Mouse (Mus musculus): ENCODE measurements around the gene Tmem40. TPM values are rescaled to one million over a fixed set of nuclear protein-coding genes. Genes with fewer than 3 reads are reported as not detected.

Gene Tmem40
- polyA plus RNA-seq, 1 experiment from 2014 or later: 14.9 TPM

DNA sequence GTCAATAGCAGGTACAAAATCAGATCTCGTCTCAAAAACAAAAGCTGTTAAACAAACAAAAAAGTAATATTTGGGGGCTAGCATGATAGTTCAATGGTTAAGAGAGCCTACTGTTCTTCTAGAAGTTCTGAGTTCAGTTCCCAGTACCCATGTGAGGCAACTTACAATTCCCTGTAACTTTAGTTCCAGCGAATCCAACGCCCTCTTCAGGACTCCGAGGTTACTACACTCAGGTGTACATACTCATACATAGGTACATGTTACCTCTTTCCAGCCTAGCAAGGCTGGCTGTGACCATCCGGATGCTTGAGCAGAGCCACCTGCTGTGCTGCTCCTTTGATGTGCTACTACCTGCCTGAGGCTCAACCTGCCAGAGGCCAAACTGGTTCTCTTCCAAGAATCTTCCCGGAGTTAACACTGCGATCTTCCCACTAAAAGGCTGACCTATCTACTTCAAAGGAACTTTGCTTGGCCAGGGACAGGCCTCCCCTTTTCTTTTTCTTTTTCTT is 65.4 kb downstream of the Tmem40 start:
- no peak for ATAC-seq (ENCODE audit: insufficient read depth, low FRiP score, low read depth)
- Histone ChIP-seq H3K4me2 (no peak overlapping the region), H3K4me1 (0 out of 2 replicates have a peak, but pooled peaks cover 8% of the 10 kb centered on the region), H3K9ac (no peak overlapping the region), H3K27me3 (replicated peaks) (no peaks in the 10 kb centered on the region), H3K36me3 (no peaks in the 10 kb centered on the region), H3K4me3 (replicated peaks) (no peak overlapping the region), H3K27ac (no peak overlapping the region), H3K9me3 (no peaks in the 10 kb centered on the region)
- WGBS: 81% methylated on average over 7 of the region's 7 CpGs

DNA sequence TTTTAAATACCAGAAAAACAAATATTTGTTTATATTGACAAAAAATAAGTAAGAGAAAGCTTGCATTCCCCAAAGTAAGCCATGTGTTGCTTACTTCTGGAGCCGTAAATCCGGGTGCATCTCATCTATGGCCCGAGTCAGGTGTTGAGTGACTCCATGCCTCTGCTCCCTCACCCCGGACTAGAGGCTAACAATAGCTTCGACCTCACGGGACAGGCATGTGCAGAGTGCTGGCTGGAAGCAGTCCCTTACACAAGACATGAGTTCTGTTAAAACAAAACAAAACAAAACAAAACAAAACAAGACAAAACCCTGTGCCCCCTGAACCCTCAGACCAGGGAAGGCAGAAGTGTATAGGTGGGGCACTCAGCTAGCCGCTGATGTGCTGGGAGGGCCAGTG is 67.1 kb downstream of the Tmem40 start:
- 0 out of 2 replicates have a peak, but pooled peaks cover 8% of the 10 kb centered on the region for H3K4me1 ChIP-seq
- no peak for ATAC-seq (ENCODE audit: insufficient read depth, low FRiP score, low read depth)
- H3K4me3 ChIP-seq (replicated peaks): no peak overlapping the region
- H3K27ac ChIP-seq: no peak overlapping the region
- no peaks in the 10 kb centered on the region for H3K9me3 ChIP-seq
- H3K36me3 ChIP-seq: no peaks in the 10 kb centered on the region
- no peaks in the 10 kb centered on the region for H3K27me3 ChIP-seq (replicated peaks)
- 45% methylated on average over 7 of the region's 7 CpGs for WGBS
- no peak overlapping the region for H3K9ac ChIP-seq
- H3K4me2 ChIP-seq: no peak overlapping the region

DNA sequence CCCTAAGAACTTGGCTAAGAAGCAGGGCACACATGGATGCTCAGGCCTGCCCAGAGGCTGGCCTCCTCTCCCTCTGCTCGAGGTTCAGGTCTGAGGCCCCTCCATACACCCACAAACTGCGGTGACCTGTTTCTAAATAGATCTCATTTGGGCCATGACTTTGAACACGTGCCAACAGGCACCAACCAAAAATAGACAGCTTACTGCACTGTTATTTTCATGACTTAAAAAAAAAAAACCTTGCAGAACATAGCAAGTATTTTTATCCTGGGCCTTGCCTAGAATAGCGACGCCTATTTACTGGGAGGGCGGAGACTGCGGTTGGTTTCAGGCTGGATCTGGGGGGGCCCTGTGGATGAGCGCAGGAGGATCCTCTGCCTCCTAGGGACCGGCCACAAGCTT is 67.8 kb downstream of the Tmem40 start:
- Histone ChIP-seq H3K4me1 (0 out of 2 replicates have a peak, but pooled peaks cover 8% of the 10 kb centered on the region), H3K27me3 (replicated peaks) (no peaks in the 10 kb centered on the region), H3K4me2 (no peak overlapping the region), H3K4me3 (replicated peaks) (no peak overlapping the region), H3K9ac (no peak overlapping the region), H3K36me3 (no peaks in the 10 kb centered on the region), H3K27ac (no peak overlapping the region), H3K9me3 (no peaks in the 10 kb centered on the region)
- no peak for ATAC-seq (ENCODE audit: insufficient read depth, low FRiP score, low read depth)
- WGBS: 43% methylated on average over 9 of the region's 9 CpGs

DNA sequence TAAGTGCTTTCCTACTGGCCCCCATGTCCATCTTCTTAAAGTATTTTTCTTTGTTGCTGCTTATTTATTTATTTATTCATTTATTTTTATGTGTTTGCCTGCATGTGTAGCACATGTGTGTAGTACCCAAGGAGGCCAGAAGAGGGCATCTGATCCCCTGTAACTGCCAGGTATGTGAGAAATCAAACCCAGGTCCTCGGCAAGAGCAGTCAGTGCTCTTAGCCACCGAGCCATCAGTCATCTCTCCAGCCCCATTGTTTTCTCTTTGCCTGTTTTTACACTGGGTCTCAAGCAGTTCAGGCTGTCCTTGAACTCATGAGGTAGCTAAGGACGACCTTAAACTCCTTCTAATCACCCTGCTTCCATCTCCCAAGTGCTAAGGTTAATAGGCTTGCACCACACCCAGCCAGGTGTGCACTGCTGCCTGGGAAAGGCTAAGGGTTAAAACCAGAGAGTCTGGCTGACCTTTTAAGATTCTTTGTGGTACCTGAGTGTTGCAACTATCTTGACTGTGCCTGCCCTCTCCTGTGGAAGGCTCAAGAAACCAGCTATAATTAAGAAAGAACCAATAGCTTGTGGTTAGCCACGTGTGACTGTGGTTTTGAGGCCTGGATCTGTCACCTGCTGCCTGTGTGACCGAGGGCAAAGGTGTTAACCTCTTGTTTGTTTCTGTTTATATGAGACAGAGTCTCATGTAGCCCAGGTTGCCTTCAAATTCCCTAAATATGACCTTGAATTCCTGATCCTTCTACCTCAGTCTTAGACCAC is 69.1 kb downstream of the Tmem40 start:
- no peaks in the 10 kb centered on the region for H3K36me3 ChIP-seq
- no peak overlapping the region for H3K4me3 ChIP-seq (replicated peaks)
- no peaks in the 10 kb centered on the region for H3K27me3 ChIP-seq (replicated peaks)
- no peak overlapping the region for H3K4me2 ChIP-seq
- H3K4me1 ChIP-seq: 0 out of 2 replicates have a peak, but pooled peaks cover 8% of the 10 kb centered on the region
- WGBS: 67% methylated on average over 5 of the region's 5 CpGs
- H3K9me3 ChIP-seq: no peaks in the 10 kb centered on the region
- no peak for ATAC-seq (ENCODE audit: insufficient read depth, low FRiP score, low read depth)
- H3K27ac ChIP-seq: no peak overlapping the region
- no peak overlapping the region for H3K9ac ChIP-seq

DNA sequence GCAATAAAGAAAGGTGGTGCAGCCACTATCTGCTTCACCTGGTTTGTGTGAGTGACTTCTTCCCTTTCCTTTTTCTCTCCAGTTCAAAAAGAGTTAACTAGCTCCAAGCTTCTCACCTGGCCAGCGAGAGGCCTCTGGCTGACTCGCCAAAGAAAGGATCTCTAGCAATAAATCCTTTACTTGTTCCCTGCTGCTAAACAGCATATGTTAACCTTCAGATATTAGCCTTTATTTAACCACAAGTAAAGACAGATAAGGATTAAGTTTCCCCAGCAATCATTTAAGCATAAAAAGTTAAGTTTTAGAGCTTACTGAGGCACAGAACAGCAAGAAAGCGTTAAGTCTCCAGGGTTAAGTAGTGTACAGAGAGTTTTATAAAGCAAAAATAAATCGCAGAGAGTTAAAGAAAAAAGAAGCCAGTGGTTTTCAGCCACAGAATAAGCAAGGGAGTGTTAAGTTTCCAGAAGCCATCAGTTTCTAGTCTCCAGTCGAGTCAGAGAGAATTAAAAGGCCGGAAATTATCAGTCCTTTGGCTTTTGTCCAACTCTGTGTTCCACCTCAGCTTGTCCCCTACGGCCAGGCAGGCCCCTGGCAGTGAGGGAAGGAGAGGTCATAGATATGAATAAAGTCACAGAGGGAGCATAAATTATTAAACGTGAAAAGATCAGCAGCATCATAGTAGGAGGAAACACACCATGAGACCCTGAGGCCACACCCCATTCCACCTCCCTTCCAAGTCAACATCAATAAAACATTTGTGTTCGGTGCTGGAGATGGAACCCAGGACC is 69.9 kb downstream of the Tmem40 start:
- 44% methylated on average over 9 of the region's 9 CpGs for WGBS

DNA sequence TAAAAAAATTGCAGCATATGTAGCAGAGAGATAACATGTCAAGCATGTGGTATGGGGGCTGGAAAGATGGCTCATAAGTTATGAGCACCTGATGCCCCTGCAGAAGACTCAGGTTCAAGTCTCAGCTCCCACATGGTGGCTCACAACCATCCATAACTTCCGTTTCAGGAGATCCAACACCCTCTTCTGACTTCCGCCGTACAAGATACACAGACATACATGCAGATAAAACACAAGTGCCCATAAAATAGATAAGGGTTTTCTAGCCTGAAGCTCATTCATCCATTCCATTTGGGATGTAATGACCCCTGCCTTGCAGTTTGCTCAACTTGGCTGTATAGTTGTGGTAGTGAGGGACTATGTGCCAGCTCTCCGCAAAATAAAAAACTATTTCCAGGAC is 72.1 kb downstream of the Tmem40 start:
- no peak for ATAC-seq (ENCODE audit: insufficient read depth, low FRiP score, low read depth)
- Histone ChIP-seq H3K4me1 (0 out of 2 replicates have a peak, but pooled peaks cover 8% of the 10 kb centered on the region), H3K4me3 (replicated peaks) (no peak overlapping the region), H3K9me3 (0 out of 2 replicates have a peak, but pooled peaks cover 4% of the 10 kb centered on the region), H3K4me2 (no peak overlapping the region), H3K27ac (no peak overlapping the region), H3K36me3 (no peaks in the 10 kb centered on the region), H3K27me3 (replicated peaks) (no peaks in the 10 kb centered on the region), H3K9ac (no peak overlapping the region)
- WGBS: 90% methylated on average over 4 of the region's 4 CpGs

More for the DNA sequence above, 69.9 kb downstream of the Tmem40 start:
- Histone ChIP-seq H3K4me2 (no peak overlapping the region), H3K9ac (no peak overlapping the region), H3K27ac (no peak overlapping the region), H3K36me3 (no peaks in the 10 kb centered on the region), H3K27me3 (replicated peaks) (no peaks in the 10 kb centered on the region), H3K4me3 (replicated peaks) (no peak overlapping the region), H3K9me3 (no peaks in the 10 kb centered on the region), H3K4me1 (0 out of 2 replicates have a peak, but pooled peaks cover 8% of the 10 kb centered on the region)
- no peak for ATAC-seq (ENCODE audit: insufficient read depth, low FRiP score, low read depth)

DNA sequence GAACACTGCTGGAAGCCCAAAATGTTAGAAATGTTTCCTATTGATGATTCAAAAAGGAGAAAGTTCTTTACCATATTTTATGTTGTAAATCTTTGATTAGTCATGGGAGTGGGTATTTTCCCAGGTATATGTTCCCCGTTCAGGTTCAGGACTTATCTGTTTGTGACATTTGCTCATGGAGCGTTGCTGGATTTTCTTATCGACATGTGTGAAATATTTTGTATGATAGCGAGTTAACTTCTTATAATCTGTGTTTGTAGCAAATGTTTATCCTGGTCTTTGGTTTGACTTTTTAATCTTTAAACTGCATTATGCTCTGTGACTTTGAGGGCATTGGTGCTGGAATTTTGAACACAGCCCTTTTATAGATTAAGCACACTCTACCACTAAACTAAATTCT is 73.6 kb downstream of the Tmem40 start:
- WGBS: 68% methylated on average over 4 of the region's 4 CpGs
- ATAC-seq (ENCODE audit: insufficient read depth, low FRiP score, low read depth): no peak
- Histone ChIP-seq H3K36me3 (no peaks in the 10 kb centered on the region), H3K27me3 (replicated peaks) (no peaks in the 10 kb centered on the region), H3K9me3 (0 out of 2 replicates have a peak, but pooled peaks cover 4% of the 10 kb centered on the region), H3K4me1 (no peaks in the 10 kb centered on the region), H3K4me2 (no peak overlapping the region), H3K27ac (no peak overlapping the region), H3K9ac (no peak overlapping the region), H3K4me3 (replicated peaks) (no peak overlapping the region)

DNA sequence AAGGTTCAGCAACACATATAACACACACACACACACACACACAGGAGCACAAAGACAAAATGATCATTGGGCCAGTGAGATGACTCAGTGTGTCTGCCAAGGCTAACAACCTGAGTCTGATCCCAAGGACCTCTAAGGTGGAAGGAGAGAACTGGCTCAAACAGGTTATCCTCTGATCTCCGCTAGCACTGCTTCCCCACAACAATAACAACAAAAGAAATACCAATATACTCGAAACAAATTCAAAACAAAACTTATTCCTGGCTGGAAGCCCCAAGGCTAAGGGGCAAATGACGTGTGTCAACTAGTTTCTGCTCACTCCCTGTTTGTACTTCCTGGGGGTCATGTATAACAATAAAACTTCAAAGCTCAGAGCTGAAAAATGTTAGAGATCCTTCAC is 74.5 kb downstream of the Tmem40 start:
- Histone ChIP-seq H3K36me3 (no peaks in the 10 kb centered on the region), H3K27me3 (replicated peaks) (no peaks in the 10 kb centered on the region), H3K4me3 (replicated peaks) (no peak overlapping the region), H3K9ac (no peak overlapping the region), H3K4me1 (no peaks in the 10 kb centered on the region), H3K9me3 (0 out of 2 replicates have a peak, but pooled peaks cover 4% of the 10 kb centered on the region), H3K27ac (no peak overlapping the region), H3K4me2 (no peak overlapping the region)
- ATAC-seq (ENCODE audit: insufficient read depth, low FRiP score, low read depth): no peak
- WGBS: 66% methylated on average over 3 of the region's 3 CpGs

DNA sequence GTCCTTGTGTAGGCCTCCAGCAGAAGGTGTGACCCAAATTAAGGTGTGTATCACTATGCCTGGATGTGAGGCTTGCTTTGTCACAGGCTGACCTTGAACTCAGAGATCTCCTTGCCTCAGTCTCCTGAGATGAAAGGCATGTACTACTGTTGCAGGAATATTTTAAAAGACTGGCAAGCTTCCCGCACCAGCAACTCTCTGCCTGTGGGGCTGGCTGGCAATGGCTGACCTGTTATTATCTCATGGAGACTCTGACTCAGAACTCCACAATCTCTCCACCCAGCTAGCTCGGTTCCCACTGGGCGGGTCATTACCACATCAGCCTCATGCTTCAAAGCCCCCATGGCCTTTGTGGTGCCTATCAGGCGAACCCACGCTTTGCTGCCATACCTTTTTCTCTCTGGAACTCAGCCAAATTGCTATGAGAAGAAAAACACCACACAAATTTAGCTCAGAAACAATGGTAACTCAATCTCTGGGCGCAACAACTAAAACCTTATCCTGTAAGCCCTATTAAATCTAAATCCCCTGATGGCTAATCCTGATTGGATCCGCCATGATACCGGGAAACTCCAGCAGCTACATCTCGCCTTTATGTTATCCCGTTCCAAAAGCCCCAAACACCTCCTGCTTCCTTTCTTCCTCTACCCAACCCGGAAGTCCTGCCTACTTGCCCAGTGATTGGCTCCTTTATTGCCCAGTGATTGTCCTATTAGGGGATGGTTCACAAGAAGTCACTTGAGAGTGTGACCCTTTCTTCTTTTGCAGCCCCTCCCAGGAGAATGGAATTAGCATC is 77.2 kb downstream of the Tmem40 start:
- Histone ChIP-seq H3K4me2 (no peak overlapping the region), H3K27me3 (replicated peaks) (no peaks in the 10 kb centered on the region), H3K9ac (no peak overlapping the region), H3K4me3 (replicated peaks) (no peak overlapping the region), H3K9me3 (0 out of 2 replicates have a peak, but pooled peaks cover 4% of the 10 kb centered on the region), H3K36me3 (no peaks in the 10 kb centered on the region), H3K27ac (no peak overlapping the region), H3K4me1 (no peaks in the 10 kb centered on the region)
- WGBS: 62% methylated on average over 11 of the region's 11 CpGs
- ATAC-seq (ENCODE audit: insufficient read depth, low FRiP score, low read depth): no peak

DNA sequence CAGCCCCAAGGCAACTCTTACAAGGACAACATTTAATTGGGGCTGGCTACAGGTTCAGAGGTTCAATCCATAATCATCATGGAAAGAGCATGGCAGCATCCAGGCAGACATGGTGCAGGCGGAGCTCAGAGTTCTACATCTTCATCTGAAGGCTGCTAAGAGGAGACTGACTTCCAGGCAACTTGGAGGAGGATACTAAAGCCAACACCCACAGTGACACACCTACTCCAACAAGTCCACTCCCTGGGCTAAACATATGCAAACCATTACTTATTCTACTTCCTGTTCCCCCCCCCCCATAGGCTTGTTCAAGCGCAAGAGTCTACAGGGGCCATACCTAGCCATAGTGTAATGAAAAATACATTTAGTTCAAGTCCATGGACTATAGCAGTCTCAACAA is 77.9 kb downstream of the Tmem40 start:
- 0 out of 2 replicates have a peak, but pooled peaks cover 4% of the 10 kb centered on the region for H3K9me3 ChIP-seq
- no peak overlapping the region for H3K27ac ChIP-seq
- WGBS: 93% methylated on average over 2 of the region's 2 CpGs
- H3K4me1 ChIP-seq: no peaks in the 10 kb centered on the region
- H3K4me3 ChIP-seq (replicated peaks): no peak overlapping the region
- H3K4me2 ChIP-seq: no peak overlapping the region
- no peak for ATAC-seq (ENCODE audit: insufficient read depth, low FRiP score, low read depth)
- no peaks in the 10 kb centered on the region for H3K36me3 ChIP-seq
- no peak overlapping the region for H3K9ac ChIP-seq
- no peaks in the 10 kb centered on the region for H3K27me3 ChIP-seq (replicated peaks)

DNA sequence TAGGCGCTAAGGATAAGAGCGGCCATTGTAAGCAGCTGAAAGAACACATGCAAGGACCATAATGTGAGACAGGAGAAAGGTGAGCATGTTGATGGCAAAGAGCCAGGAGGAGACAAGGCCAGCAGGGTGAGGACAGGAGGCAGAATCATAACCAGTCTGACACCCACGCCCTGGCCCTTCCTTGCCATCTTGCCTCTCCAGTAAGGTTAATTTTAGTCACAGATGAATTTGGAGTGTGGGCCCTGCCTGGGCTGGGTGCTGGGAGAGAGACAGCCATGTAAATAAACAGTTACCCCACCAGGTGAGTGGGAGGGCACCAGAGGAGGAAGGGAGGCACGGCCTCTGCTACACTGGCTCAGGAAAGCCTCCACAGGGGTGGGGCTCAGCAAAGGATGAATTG is 81.1 kb downstream of the Tmem40 start:
- no peak overlapping the region for H3K9ac ChIP-seq

More for the DNA sequence above, 81.1 kb downstream of the Tmem40 start:
- no peaks in the 10 kb centered on the region for H3K36me3 ChIP-seq
- no peaks in the 10 kb centered on the region for H3K9me3 ChIP-seq
- no peaks in the 10 kb centered on the region for H3K27me3 ChIP-seq (replicated peaks)
- H3K4me3 ChIP-seq (replicated peaks): no peak overlapping the region
- no peak overlapping the region for H3K27ac ChIP-seq
- no peak for ATAC-seq (ENCODE audit: insufficient read depth, low FRiP score, low read depth)
- H3K4me2 ChIP-seq: no peak overlapping the region
- no peaks in the 10 kb centered on the region for H3K4me1 ChIP-seq
- 75% methylated on average over 4 of the region's 4 CpGs for WGBS
